Mouse (Mus musculus) E14TG2a.4 (cell line): ENCODE data around the gene Sos1.

ENCODE experiments used
- CTCF ChIP-seq: conservative IDR thresholded peaks from 2 replicates; pipeline ENCODE4 v1.5.1; 2014; ENCODE audit warnings: low read length
- NANOG ChIP-seq: IDR thresholded peaks from 2 replicates; pipeline ENCODE4 v1.6.1; 2014; ENCODE audit warnings: borderline replicate concordance, low read length, mixed read lengths

GRCm38 (mm10) chr17:80450426-80451030 lies 29.7 kb downstream of the Sos1 start:
- TF ChIP-seq CTCF (no peak), NANOG (no peak)
